Mouse (Mus musculus) adrenal gland, postnatal 10 days (tissue): ENCODE measurements around the gene Synj1. TPM values are rescaled to one million over a fixed set of nuclear protein-coding genes. Genes with fewer than 3 reads are reported as not detected.

Source experiments
- DNase-seq: peaks from one replicate; pipeline ENCODE4 v3.0.0; 2021; ENCODE audit warnings: mixed read lengths
- total RNA-seq, 2 experiments: library from RNA; stranded (reverse); gene quantifications; 2 replicates each; pipeline ENCODE4 v1.2.3; 2021

Synj1 gene
- total RNA-seq, 2 experiments from 2014 or later = 30.1 to 30.2 TPM

- DNase-seq = no peak
Measured at GRCm38 (mm10) chr16:91010581-91011020, 507 bp downstream of the Synj1 start.

DNA sequence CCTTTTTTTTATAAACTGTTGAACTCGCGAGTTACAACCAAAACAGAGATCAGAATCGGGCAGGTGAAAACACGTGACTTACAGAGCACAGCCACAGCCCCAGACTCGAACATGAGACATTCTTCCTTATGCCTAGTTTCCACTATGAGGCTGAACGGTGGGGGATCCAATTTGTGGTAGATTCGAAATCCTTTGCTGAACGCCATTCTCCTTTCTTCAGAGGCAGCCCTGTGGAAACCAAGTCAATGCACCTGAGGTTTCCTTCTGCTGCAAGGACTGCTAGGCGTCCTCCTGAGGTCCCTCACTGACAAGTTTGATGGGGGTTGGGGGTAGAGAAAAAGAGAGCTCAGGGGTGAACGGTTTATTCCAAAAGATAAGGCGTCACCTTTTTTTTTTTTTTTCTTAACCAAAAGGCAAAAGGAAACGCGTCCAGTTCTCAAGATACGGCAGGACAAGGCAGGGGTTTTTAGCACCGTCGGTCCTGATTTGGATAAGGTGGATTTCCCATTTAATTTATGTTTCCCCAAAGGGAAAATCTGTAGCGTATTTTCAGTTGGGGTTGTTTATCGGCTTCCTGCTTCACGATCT lies 1.1 kb downstream of the Synj1 start:
- DNase-seq = no peak

GRCm38 (mm10) chr16:91004915-91005538 lies 6.1 kb downstream of the Synj1 start:
- no peak for DNase-seq

DNA sequence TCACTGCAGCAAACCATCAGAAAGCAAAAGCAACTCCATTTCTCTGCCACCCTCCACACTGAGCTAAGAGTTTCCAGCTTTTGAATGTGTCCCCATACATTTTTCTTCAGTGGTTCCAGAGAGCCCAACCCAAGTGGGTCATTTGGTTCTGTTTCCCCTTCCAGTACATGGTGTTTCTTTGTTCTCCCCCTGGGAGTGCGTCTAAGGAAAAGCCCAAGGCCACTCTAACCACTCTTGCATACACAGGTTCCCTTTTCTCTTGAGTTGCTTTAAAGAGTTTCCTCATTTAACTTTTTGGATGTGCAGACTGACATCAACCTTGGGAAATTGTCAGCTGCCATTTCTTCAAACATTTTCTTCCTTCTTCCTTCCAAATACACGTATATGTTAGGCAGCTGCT lies 10.0 kb downstream of the Synj1 start:
- DNase-seq = no peak

DNA sequence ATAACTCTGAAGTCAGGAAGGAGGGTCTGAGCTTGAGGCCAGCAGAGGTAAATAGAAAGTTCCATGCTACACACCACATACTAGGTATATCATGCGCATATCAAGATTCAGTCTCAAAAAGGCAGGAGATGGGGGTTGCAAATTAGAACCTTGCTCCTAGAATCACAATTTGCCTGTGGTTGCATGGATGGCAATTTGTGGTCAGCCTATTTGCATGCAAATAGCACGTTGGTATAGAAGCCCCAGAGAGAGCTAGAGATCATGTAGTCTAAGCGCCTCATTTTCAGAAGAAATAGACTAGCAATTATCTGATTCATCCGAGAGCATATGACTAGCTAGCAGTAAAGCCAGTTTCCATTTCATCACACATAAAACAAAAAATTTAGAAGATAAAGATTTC lies 11.3 kb downstream of the Synj1 start:
- DNase-seq = no peak

- DNase-seq = no peak
Measured at GRCm38 (mm10) chr16:90997822-90998221, 13.3 kb downstream of the Synj1 start.

DNA sequence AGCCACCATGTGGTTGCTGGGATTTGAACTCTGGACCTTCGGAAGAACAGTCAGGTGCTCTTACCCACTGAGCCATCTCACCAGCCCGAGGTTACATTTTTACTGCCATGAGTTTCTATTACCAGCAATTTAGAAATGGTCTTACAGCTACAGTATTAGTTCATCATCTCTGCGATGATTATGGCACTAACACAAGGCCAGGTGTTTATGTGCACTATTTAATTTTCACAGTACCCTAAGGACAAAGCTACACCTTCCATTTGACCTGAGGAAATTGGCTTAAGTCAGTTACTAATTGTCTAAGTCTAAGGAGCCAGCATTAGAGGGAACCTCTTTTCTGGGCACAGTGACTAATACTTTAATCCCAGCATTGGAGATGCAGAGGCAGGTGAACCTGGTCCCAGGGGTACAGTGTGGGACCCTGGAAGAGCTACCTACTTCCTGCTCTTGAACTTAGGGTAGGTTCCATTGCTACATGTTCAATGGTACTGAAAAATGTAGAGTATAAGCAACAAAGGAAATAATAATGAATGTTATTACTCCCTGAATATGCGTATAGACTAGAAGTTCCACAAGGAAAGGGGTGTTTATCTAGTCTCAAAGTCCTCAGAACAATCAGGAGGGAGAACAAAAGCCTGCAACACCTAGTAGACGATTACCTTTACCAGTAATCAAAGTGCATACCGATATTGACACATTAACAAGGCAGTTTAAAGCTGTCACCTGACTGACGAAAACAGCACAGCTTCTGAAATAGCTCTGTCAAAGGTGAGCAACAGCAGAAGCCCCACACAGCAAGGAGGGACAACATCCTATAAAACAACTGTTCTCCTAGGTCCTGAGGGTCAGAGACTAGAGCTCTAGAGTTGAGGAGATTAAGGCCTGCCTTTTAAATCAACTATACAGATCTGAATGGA lies 14.5 kb downstream of the Synj1 start:
- DNase-seq = no peak

DNA sequence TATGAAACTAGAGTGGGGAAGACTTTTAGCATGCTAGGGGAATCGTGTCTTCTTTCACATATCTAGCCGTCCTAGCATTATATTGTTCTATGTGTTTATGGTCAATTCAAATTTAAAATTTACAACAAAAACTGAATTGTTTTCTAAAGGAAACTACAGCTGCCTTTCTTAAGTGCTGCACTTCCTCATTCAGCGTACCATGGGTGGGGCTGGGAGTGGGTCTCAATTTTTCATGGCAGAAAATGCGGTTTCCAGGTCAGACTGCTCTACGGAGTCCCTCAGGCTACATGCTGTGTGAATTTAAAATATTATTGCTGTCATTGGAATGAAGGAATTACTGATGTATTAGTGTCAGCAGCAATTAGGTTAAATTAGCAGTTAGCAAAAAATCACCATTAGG lies 15.6 kb downstream of the Synj1 start:
- no peak for DNase-seq

GRCm38 (mm10) chr16:90995023-90995422 lies 16.1 kb downstream of the Synj1 start:
- peak; percentile 13 for DNase-seq

GRCm38 (mm10) chr16:90989162-90989561 lies 21.9 kb downstream of the Synj1 start:
- no peak for DNase-seq

- no peak for DNase-seq
Measured at GRCm38 (mm10) chr16:90988665-90989064, 22.4 kb downstream of the Synj1 start.

DNA sequence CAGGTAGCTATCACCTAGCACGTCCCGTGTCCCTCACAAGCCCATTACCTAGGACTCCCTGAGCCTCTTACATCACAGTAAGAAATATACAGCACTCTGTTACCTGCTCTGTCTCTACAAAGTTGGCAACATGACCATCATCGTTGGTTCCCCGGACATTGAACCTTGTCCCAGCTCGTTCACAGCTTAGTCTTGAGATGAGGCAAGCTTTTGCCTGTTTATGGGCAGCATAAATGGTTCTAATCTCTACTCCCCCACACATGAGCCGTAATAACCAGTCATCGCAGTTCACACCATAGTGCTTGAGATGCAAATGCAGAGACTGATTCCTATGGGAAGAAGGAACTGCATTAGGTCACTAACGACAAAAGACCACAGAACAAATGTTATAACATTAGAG lies 23.1 kb downstream of the Synj1 start:
- no peak for DNase-seq

GRCm38 (mm10) chr16:90971004-90971403 lies 40.1 kb downstream of the Synj1 start:
- DNase-seq = no peak

DNA sequence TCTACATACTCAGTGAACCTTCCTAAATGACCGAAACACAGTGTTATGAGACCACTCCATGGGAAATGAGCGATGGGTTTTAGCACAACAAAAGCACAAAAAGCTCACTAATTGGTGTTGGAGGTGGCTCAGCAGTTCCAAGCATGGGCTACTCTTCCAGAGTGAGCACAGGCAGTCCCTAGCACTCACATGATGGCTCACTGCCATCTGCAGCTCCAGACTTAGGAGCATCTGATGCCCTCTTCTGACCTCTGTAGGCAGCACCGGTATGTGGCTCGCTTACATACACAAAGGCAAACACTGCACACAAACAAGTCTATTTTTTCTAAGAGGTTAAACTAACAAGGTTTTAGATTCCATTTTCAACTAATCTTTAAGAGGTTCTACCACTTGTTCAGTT lies 44.9 kb downstream of the Synj1 start:
- no peak for DNase-seq

DNA sequence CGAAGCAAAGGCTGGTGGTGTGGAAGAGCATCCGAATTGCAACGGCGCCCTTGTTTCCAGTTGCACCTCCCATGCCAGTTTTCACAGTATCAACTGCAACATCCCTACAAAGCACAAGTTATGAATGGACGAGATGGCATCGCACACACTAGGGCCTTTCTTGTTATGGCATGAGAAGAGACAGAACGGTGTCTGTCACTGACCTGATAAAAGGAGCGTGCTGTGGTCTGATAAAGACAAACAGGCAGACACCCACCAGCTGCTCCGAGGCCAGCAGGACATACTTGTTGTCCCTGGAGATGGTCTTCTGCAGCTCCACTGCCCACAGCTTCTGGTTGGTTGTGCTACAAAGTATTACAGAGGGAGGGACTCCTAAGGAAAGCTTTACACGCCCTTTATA lies 46.8 kb downstream of the Synj1 start:
- no peak for DNase-seq

- no peak for DNase-seq
Measured at GRCm38 (mm10) chr16:90963866-90964265, 47.2 kb downstream of the Synj1 start.

- DNase-seq = no peak
Measured at GRCm38 (mm10) chr16:90963231-90963630, 47.9 kb downstream of the Synj1 start.

DNA sequence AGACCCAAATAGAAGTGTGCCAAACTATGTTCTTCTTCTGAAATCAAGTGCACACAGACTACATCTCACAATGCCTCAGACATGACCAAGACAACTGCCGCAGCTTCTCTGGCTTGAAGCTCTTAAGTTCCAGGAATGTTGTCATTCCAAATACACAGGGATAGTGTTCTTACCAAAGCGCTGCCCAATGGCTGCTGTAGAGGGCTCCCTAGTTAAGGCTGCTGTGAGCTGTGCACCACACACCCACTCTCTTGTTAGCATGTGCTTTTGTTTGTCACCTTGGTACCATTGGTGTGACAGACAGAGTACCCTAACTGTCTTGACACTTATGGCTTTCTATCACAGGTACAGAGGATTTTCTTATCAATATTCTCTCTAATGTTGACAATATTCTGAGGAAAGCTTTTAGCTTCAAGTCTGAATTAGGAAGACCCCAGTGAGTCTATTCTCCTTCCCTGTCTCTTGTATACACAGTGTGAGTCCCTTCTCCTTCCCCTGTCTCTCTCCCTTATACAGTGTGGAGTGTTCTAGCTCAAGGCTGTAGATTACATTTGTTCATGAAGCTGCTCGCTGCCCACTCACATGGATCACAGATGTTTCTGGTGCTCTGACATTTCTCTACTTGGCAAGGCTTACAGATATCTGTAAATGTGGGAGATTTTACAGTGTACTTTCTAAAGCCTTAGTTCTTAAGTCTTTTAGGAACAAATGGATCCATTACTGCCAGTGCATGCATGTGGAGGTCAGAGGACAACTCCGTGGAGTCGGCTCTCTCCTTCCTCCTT lies 52.6 kb downstream of the Synj1 start:
- no peak for DNase-seq

- DNase-seq = no peak
Measured at GRCm38 (mm10) chr16:90955494-90955893, 55.6 kb downstream of the Synj1 start.

DNA sequence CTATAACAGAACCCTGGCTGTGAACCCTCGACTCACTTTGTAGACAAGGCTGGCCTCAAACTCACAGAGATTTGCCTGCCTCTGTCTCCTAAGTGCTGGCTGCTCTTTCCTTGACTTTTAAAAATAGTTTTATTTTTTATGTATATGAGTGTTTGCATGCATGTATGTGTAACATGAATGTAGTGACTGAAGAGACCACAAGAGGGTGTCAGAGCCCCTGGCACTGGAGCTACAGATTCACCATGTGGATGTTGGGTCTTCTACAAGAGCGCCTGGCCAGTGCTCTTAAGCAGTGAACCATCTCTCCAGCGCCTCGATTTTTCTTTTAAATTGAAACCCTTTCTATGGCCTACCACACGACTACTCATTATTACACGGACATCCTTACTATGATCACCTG lies 57.3 kb downstream of the Synj1 start:
- DNase-seq = no peak

DNA sequence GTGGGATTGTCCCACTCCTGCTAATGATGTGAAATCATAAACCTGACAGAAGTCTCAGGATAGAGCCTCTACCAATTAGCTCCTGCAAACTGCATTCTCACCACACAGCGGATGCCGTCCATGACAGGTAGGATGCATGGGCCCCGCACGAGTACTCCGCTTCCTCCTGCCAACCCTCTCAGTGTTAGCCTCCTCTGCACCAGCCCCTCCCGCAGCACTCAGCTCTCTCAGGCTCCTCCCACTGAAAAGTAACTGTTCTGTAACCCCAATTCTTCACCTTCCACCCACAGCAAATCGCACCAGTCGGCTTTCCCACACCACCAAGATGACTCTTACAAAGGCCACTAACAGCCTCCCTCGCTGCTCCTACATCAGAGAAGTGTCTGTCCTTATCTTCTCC lies 58.0 kb downstream of the Synj1 start:
- no peak for DNase-seq

GRCm38 (mm10) chr16:90950354-90950963 lies 60.6 kb downstream of the Synj1 start:
- DNase-seq = no peak
